Mouse (Mus musculus) ES-E14 (cell line): ENCODE measurements around the gene Pum1. TPM values are rescaled to one million over a fixed set of nuclear protein-coding genes. Genes with fewer than 3 reads are reported as not detected.
A peak's percentile ranks its signal among the peaks of the same experiment; 100 is the strongest.

Experiments used
- DNase-seq: peaks from one replicate; pipeline ENCODE4 v3.0.0-alpha.2; 2013; ENCODE audit warnings: low read depth, low spot score
- H3K27ac ChIP-seq: 2 replicates; pipeline ENCODE4 v1.5.1; 2012; ENCODE audit warnings: low read depth, mild to moderate bottlenecking, low read length, moderate library complexity, mixed read lengths; ENCODE audit not compliant: poor library complexity, insufficient read depth, severe bottlenecking
- H3K36me3 ChIP-seq: 2 replicates; pipeline ENCODE4 v1.6.1; 2012; ENCODE audit warnings: mild to moderate bottlenecking, low read length, moderate library complexity, mixed read lengths; ENCODE audit not compliant: control insufficient read depth, poor library complexity, insufficient read depth, severe bottlenecking
- H3K4me1 ChIP-seq, 2 experiments: fragments of 150-350 bp in 1 of 2; sonication (generic) in 1 of 2; 2 replicates each; pipeline ENCODE4 v1.6.1; 2012; ENCODE audit warnings: low read length in 2 of 2, mild to moderate bottlenecking in 1 of 2, mixed read lengths in 1 of 2; ENCODE audit not compliant: control insufficient read depth in 2 of 2, insufficient read depth in 2 of 2, poor library complexity in 1 of 2
- H3K4me3 ChIP-seq, 2 experiments: fragments of 150-350 bp in 1 of 2; sonication (generic) in 1 of 2; 2 replicates each; pipeline ENCODE4 v1.5.1; 2012; ENCODE audit warnings: low read length in 2 of 2, low read depth in 1 of 2, mild to moderate bottlenecking in 1 of 2, mixed read lengths in 1 of 2; ENCODE audit not compliant: insufficient read depth in 1 of 2, poor library complexity in 1 of 2, severe bottlenecking in 1 of 2
- H3K9ac ChIP-seq: 2 replicates; pipeline ENCODE4 v1.6.1; 2012; ENCODE audit warnings: low read depth, mild to moderate bottlenecking, low read length, mixed read lengths; ENCODE audit not compliant: poor library complexity, insufficient read depth, severe bottlenecking
- H3K9me3 ChIP-seq: fragments of 150-350 bp; sonication (generic); 2 replicates; pipeline ENCODE4 v1.6.1; 2012; ENCODE audit warnings: low read depth, mild to moderate bottlenecking, low read length; ENCODE audit not compliant: control insufficient read depth, insufficient read depth
- CHD2 ChIP-seq: IDR thresholded peaks from 2 replicates; pipeline ENCODE4 v1.6.1; 2014; ENCODE audit warnings: mild to moderate bottlenecking, low read depth, low read length, inconsistent platforms
- HCFC1 ChIP-seq: IDR thresholded peaks from 2 replicates; pipeline ENCODE4 v1.6.1; 2012; ENCODE audit warnings: low read length, inconsistent platforms, borderline replicate concordance; ENCODE audit not compliant: insufficient read depth
- MAFK ChIP-seq: IDR thresholded peaks from 2 replicates; pipeline ENCODE4 v1.6.1; 2014; ENCODE audit warnings: mild to moderate bottlenecking, low read depth, low read length, inconsistent platforms; ENCODE audit not compliant: insufficient read depth
- ZC3H11A ChIP-seq: IDR thresholded peaks from 2 replicates; pipeline ENCODE4 v1.6.1; 2012; ENCODE audit warnings: low read depth, mild to moderate bottlenecking, inconsistent platforms, low read length, borderline replicate concordance
- ZNF384 ChIP-seq: IDR thresholded peaks from 2 replicates; pipeline ENCODE4 v1.6.1; 2012; ENCODE audit warnings: low read depth, low read length, inconsistent platforms
- in situ Hi-C, 2 experiments: fragments of 600-800 bp; cut with MboI; formaldehyde crosslinking; loops; one replicate each; pipeline ENCODE4 v1.15.1; 2025; ENCODE audit warnings: low sequenced_read_pairs in 2 of 2, inconsistent platforms in 1 of 2; ENCODE audit not compliant: unreplicated experiment in 2 of 2
- total RNA-seq: library from RNA; depleted of rRNA; stranded (reverse); fragments of 300-350 nt; gene quantifications from 2 replicates; pipeline ENCODE4 v1.2.3, GENCODE M21; 2012

Gene Pum1
- total RNA-seq, 1 experiment: 101 TPM

- Histone ChIP-seq H3K9me3 (no peaks in the 10 kb centered on the region), H3K4me3 (no peak overlapping the region), H3K27ac (peak overlapping the region; percentile 66; the same call in 1 of the 2 replicates), H3K4me1 (peaks cover 5 to 14% of the 10 kb centered on the region in 2 experiments; a peak in 3 of 4 replicates), H3K9ac (no peak overlapping the region), H3K36me3 (0 out of 2 replicates have a peak, but pooled peaks cover 2% of the 10 kb centered on the region)
- no peak for TF ChIP-seq ZC3H11A
- TF ChIP-seq ZNF384: no peak
- no peak for TF ChIP-seq CHD2
- TF ChIP-seq HCFC1: no peak
- no peak for TF ChIP-seq MAFK
- in situ Hi-C loops: no loop called here
- no peak for DNase-seq
Observed at GRCm38 (mm10) chr4:130645426-130645825, 17.7 kb upstream of the Pum1 start.

- H3K9ac ChIP-seq: peak overlapping the region; percentile 8; the same call in 1 of the 2 replicates
- H3K4me1 ChIP-seq: peaks cover 11 to 20% of the 10 kb centered on the region in 2 experiments
- in situ Hi-C loops: no loop called here
- no peaks in the 10 kb centered on the region for H3K9me3 ChIP-seq
- TF ChIP-seq ZC3H11A (no peak), ZNF384 (0 out of 2 replicates have a peak, but pooled peaks have one; percentile 1), CHD2 (no peak), HCFC1 (no peak), MAFK (no peak)
- peak overlapping the region; percentile 44; the same call in 1 of the 2 replicates for H3K27ac ChIP-seq
- DNase-seq: no peak
- no peaks in the 10 kb centered on the region for H3K36me3 ChIP-seq
- no peak overlapping the region for H3K4me3 ChIP-seq
Observed at GRCm38 (mm10) chr4:130651286-130651685, 11.8 kb upstream of the Pum1 start.

- H3K4me3 ChIP-seq: no peak overlapping the region
- no peaks in the 10 kb centered on the region for H3K9me3 ChIP-seq
- no peaks in the 10 kb centered on the region for H3K36me3 ChIP-seq
- peaks cover 11 to 17% of the 10 kb centered on the region in 2 experiments for H3K4me1 ChIP-seq
- no peak for DNase-seq
- TF ChIP-seq ZC3H11A (no peak), HCFC1 (no peak), MAFK (peak; percentile 59; the same call in 1 of the 2 replicates), CHD2 (no peak), ZNF384 (no peak)
- in situ Hi-C loops: no loop called here
- peak overlapping the region; percentile 75 for H3K27ac ChIP-seq
- H3K9ac ChIP-seq: peak overlapping the region; percentile 45; the same call in 1 of the 2 replicates
Observed at GRCm38 (mm10) chr4:130652546-130652945, 10.6 kb upstream of the Pum1 start.

- no peak overlapping the region for H3K4me3 ChIP-seq
- no peak overlapping the region for H3K9ac ChIP-seq
- TF ChIP-seq ZNF384 (no peak), CHD2 (no peak), HCFC1 (no peak), ZC3H11A (no peak), MAFK (no peak)
- DNase-seq: no peak
- no peaks in the 10 kb centered on the region for H3K36me3 ChIP-seq
- peak overlapping the region; percentile 8; the same call in 1 of the 2 replicates for H3K27ac ChIP-seq
- H3K9me3 ChIP-seq: no peaks in the 10 kb centered on the region
- in situ Hi-C loops: no loop called here
- H3K4me1 ChIP-seq: peaks cover 10 to 11% of the 10 kb centered on the region in 2 experiments; a peak in 3 of 4 replicates
Observed at GRCm38 (mm10) chr4:130657820-130658565, 5.1 kb upstream of the Pum1 start.

GRCm38 (mm10) chr4:130659470-130659869 lies 3.7 kb upstream of the Pum1 start:
- H3K4me1 ChIP-seq: peaks cover 6 to 8% of the 10 kb centered on the region in 2 experiments; a peak in 3 of 4 replicates
- no peak overlapping the region for H3K4me3 ChIP-seq
- TF ChIP-seq HCFC1: no peak
- peak; percentile 92 for TF ChIP-seq ZNF384
- in situ Hi-C loops: no loop called here
- no peak overlapping the region; the same call in 1 of the 2 replicates for H3K27ac ChIP-seq
- H3K9ac ChIP-seq: no peak overlapping the region
- no peaks in the 10 kb centered on the region for H3K9me3 ChIP-seq
- H3K36me3 ChIP-seq: no peaks in the 10 kb centered on the region
- no peak for DNase-seq
